Mouse (Mus musculus) T-helper 1 cell (primary cell): ENCODE data around the gene Nfkbie.

Experiments used
- in situ Hi-C: fragments of 300-600 bp; cut with MboI, MseI; formaldehyde crosslinking; loops from one replicate; pipeline ENCODE4 v1.15.1; 2025; ENCODE audit warnings: high pct_unique_total_duplicates

The Nfkbie gene

GRCm38 (mm10) chr17:45543115-45543514 is 12.4 kb upstream of the Nfkbie start:
- in situ Hi-C loops, result no loop called here

DNA sequence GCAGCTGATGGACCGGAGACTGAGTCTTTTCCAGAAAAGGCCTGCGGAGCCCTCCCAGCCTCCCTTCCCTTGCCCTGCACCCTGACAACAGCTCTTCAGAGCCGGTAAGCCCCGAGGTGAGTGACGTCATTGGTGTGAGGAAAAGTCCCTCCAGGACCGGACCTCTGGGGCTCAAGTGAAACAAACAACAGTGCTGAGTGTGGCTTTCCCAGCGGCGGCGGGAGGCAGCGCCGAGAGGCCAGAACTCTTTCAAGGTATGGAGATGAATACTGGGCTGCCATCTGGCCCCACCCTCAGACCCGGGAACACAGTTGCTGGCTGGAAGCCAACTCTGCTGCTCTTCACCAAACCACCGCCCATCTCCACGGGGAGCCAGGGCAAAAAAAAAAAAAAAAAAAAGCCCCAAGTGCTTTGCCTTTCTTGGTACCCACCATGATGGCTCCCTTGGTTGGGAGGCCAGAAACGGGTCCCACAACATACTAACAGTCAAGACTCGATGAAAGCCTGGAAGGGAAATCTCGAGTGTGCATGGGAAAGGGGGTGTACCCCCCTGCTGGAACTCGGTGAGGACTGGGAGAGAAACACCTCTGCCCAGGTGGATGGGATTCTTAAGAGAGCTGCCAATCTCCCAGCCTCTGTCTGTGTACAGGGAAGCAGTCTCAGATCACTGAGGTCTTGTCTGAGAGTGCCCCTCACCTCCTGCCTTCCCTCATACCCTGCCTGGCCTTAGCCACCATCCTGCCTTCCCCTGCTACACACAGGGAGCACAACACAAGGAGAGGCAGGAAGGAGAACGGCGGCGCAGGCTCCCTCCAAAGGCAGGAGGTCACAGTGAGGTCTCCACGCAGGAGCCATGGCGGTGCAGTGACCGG is 11.3 kb upstream of the Nfkbie start:
- in situ Hi-C loops, result no loop called here

GRCm38 (mm10) chr17:45544873-45545277 is 10.6 kb upstream of the Nfkbie start:
- in situ Hi-C loops, result no loop called here

GRCm38 (mm10) chr17:45545278-45545961 is 10.1 kb upstream of the Nfkbie start:
- in situ Hi-C loops, result no loop called here

- in situ Hi-C loops, result no loop called here
Measured at GRCm38 (mm10) chr17:45546941-45547340, 8.6 kb upstream of the Nfkbie start.

GRCm38 (mm10) chr17:45547461-45548190 is 7.9 kb upstream of the Nfkbie start:
- in situ Hi-C loops, result no loop called here

DNA sequence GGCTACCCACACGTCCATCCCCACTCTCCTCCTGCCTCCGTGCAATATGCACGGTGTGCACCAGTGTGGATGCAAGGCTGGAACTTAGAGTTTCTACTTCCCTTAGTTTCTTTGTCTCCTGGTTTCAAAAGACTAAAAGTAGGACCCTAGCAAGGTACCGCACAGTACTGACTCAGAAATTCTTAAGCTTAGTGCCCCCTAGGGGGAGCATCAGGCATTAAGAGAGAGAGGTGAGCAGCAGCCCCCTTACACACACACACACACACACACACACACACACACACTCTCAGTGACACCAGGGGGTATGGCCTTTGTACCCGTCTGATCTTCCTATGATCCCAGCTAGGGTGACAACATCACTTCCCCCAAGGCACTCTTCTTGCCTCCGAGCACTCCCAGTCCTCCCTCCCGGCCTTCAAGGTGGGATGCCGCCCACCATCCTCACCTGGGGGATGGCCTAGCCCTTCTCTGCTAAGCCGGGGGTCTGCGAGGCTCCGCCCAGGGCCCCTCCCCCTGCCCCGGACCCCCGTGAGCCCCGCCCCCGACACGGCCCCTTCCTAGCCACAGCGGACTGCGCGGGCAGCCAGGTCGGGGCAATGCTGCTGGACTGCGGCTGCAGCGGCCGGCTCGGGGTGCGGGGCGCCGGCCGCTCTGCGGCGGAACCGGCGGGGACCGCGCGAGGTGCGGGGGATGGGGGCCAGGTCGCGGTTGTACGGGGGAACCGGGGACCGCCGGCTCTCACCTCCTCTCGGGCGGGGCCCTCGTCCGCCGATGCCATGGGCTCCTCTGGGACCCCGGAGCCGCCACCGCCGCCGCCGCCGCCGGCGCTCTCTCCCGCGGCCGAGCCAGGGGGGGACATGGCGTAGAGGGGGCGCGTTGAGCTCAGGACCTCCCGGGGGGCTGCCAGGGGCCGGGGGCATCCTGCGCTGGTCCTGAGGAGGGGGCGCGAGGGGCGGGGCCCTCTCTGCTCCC is 6.7 kb upstream of the Nfkbie start:
- in situ Hi-C loops, result no loop called here

DNA sequence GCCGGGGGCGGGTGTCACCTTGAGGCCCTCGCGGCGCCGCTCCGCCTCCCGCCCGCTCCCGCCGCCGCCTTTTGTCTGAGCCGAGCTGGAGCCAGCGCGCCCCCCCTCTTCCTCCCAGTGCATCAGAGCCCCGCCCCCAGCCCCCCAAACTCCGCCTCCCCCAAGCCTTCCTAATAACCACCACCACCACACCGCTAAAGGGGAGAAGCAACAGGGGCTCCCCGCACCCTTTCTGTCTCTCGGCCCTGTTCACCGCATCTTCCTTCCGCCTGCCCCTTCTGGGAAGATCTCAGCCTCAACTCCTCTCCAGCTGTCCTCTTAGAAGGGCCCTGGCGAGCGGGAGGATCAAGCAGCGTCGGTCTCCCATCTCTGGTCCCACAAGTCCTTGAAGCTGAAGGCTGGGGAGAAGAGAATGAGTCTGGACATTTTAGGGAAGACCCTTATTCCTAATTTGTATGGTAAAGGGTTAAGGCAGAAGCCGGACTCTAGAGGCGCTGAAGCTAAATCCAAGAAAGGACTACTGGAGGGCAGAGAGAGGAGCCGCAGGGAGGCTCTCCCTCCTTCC is 5.8 kb upstream of the Nfkbie start, which contains the start of gene Tmem151b:
TSS of gene Tmem151b (minus strand) at position 61 of the 565 bp plus-strand sequence.
- in situ Hi-C loops, result loop anchor here (5.0 to 25.0 kb wide), 2 partner anchors 72 to 1963 kb away; partner anchors contain the start of genes Ccnd3, Spats1 and Taf8

GRCm38 (mm10) chr17:45550253-45550652 is 5.2 kb upstream of the Nfkbie start:
- in situ Hi-C loops, result loop anchor here (5.0 to 25.0 kb wide), 2 partner anchors 73 to 1962 kb away; partner anchors contain the start of genes Ccnd3, Spats1 and Taf8

DNA sequence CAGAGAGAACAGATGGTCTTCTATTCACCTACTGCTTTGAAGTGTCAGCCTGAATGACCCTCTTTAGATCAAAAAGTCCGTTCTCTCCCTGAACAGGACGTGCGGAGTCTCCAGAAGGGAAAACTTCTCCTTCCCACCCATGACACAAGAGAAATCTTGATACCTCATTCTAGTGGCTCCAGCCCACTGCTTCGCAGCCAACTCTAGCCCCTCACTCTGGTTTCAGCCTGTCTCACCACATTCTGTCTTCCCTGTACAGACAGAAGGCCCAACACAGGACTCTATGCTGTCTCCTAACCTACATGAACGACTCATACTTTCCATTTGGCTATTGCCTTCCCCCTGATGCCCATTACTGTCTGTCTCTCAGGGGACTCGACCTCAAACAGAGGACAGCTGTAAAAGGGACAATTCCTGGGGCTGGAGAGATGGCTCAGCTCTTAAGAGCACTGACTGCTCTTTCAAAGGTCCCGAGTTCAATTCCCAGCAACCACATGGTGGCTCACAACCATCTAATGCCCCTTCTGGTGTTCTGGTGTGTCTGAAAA is 4.2 kb upstream of the Nfkbie start:
- in situ Hi-C loops, result loop anchor here (5.0 to 25.0 kb wide), 2 partner anchors 74 to 1961 kb away; partner anchors contain the start of genes Ccnd3, Spats1 and Taf8

GRCm38 (mm10) chr17:45551816-45552451 is 3.6 kb upstream of the Nfkbie start:
- in situ Hi-C loops, result loop anchor here (5.0 to 25.0 kb wide), 2 partner anchors 75 to 1960 kb away; partner anchors contain the start of genes Ccnd3, Spats1 and Taf8

DNA sequence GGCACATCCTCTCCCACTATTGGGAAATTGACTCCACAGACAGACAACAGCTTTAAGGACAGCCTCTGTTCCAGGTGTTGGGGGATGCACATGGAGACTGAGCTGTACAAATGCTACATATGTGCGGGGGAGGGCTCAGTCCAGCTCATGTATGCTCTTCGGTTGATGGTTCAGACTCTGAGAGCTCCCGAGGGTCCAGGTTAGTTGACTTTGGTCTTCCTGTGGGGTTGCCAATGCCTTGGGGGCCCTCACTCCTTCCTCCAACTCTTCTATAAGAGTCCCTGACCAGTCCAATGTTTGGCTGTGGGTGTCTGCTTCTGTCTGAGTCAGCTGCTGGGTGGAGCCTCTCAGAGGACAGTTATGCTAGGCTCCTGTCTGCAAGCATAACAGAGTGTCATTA is 2.4 kb upstream of the Nfkbie start:
- in situ Hi-C loops, result loop anchor here (5.0 to 25.0 kb wide), 2 partner anchors 76 to 1959 kb away; partner anchors contain the start of genes Ccnd3, Spats1 and Taf8

GRCm38 (mm10) chr17:45554420-45554819 is 1.1 kb upstream of the Nfkbie start:
- in situ Hi-C loops, result loop anchor here (5.0 to 25.0 kb wide), 2 partner anchors 77 to 1958 kb away; partner anchors contain the start of genes Ccnd3, Spats1 and Taf8

GRCm38 (mm10) chr17:45556107-45556489 is 595 bp downstream of the Nfkbie start:
- in situ Hi-C loops, result loop anchor here (25.0 kb wide), 1 partner anchor 1956 kb away; the partner anchor contains the start of genes Ccnd3 and Taf8

- in situ Hi-C loops, result loop anchor here (25.0 kb wide), 1 partner anchor 1956 kb away; the partner anchor contains the start of genes Ccnd3 and Taf8
Measured at GRCm38 (mm10) chr17:45556514-45557245, 1.2 kb downstream of the Nfkbie start.

DNA sequence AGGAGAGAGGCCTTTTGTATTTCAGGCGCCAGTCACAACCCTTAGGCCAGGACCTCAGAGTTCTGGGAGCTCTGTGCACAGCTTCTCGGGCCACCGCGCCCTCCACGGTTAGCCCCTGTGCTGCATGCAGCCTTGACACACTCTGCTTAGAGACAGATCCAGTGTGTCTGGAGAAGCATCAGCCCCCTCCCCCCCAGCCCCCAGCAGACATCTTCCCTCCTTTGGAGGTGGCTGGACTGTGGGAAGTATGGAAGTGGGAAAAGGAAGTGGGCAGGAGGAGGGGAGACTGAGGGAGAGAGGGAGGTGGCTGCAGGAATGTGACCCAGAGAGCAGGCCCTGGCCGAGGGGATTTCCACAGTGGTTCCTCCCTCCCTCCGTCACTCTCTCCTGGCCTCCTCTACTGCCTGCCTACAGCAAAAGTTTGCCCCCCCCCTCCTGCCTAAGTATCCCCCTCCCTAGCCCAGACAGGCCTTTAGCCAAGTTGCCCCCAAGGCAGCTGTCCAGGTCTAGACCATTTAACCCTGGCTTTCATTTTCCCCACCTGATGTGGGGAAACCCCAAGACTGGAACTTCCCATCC is 1.8 kb downstream of the Nfkbie start:
- in situ Hi-C loops, result loop anchor here (25.0 kb wide), 1 partner anchor 1955 kb away; the partner anchor contains the start of genes Ccnd3 and Taf8

DNA sequence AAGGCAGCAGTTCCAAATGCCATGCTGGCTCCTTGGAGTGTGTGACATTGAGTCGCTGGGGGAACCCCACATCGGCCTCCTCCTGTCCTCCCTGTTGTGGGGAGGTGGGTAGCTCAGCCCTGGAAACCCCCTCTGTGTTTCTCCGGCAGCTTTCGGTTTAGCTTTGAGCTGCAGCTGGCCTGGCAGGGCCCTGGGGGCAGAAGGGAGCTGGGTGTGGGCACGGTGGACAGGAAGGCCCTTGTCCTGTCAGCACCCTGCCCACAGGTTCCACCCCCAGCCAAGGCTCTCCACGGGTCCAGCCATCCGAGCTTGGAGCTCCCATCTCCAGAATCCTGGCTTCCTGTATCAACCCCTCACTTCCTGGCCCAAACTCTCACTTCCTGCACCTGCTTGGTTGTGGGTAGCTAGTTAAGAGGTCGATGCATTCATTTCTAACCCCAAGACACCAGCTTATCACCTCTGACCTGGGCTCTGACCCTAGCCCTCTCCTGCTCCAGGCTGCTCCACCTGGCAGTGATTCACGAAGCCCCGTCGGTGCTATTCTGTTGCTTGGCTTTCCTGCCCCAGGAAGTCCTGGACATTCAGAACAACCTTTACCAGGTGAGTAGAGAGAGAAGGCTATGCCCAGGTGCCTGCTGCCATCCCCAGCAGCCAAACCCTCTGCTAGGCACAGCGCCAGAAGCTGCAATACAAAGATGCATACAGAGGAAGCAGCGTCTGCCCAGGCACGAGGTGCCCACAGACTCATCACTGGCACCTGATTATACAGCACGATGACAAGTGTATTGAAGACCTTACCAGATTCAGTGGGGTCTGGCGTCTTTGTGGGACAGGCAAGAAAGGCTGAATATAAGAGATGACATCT is 2.7 kb downstream of the Nfkbie start:
- in situ Hi-C loops, result loop anchor here (25.0 kb wide), 1 partner anchor 1954 kb away; the partner anchor contains the start of genes Ccnd3 and Taf8
